ENCODE assay signal across 8 mouse cellular contexts in the genomic region with DNA sequence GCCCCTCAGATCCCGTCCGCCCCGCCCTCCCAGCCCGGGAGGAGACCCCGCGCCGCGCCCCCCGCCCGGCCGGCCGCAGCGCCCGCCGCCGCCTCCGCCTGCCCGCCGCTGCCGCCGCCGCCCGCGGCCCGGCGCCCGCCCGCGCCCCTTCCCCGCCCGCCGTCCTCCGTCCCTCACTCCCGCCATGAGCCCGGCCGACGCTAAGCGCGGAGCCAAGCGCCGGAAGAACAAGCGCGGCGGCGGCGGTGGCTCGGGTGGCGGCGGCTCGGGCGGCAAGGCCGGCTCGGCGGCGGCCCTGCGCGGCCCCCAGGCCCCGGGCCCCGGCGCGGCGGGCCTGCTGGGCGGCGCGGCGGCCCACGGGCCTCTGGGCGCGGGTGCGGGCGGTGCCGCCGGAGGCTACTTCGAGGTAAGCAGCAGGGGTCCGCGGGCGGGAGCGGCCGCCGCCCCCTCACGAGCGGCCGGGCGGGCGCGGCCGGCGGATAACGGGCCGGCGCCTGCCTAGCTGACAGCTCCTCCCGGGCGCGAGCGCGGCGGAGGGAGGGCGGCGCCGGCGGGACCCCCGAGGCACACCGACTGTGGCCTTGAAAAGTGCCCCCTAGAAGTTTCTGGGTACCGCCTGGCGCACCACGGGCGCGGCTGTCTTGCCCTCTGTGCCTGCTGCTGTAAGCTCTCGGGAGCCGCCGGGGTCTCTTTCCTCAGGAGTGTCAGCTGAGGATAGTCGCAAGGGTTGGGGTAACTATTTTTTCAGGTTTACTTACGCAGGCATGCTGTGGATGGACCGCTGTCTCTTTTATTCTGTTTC. TPM values are rescaled to one million over a fixed set of nuclear protein-coding genes. Genes with fewer than 3 reads are reported as not detected.
DNase-seq lines count a peak whose midpoint lies in the region; ATAC-seq and TF ChIP-seq lines count a peak whose summit lies in the region.

No protein-coding gene starts in this region.

- no peak for ATAC-seq in G1E (ENCODE audit: extremely low read depth, insufficient number of reproducible peaks, low FRiP score, poor library complexity, severe bottlenecking)
- ATAC-seq in forebrain, embryonic 14.5 days, result no peak
- peak; percentile 11 for ATAC-seq in lung, postnatal 0 days

- no peaks in the 10 kb centered on the region for H3K27me3 ChIP-seq in G1E (ENCODE audit: insufficient read depth, low read length)
- H3K27me3 ChIP-seq in forebrain, embryonic 14.5 days (replicated peaks; ENCODE audit: control insufficient read depth, insufficient read depth, low read length), result no peaks in the 10 kb centered on the region
- H3K27me3 ChIP-seq in lung, postnatal 0 days (replicated peaks; ENCODE audit: insufficient read depth, low read length), result no peaks in the 10 kb centered on the region

- H3K4me3 ChIP-seq in G1E (ENCODE audit: low read depth, low read length), result peak overlapping the region; percentile 83
- peak overlapping the region; percentile 87 for H3K4me3 ChIP-seq in forebrain, embryonic 14.5 days (ENCODE audit: low read depth, low read length)
- H3K4me3 ChIP-seq in lung, postnatal 0 days (ENCODE audit: low read depth, low read length), result peak overlapping the region; percentile 88

- DNase-seq in G1E (ENCODE audit: low spot score), result peak; percentile 28
- peak; percentile 26 for DNase-seq in c-Kit-negative CD71-positive TER-119-positive erythroid progenitor cells, embryonic 14.5 days (ENCODE audit: low read depth, low spot score)
- peak; percentile 32 for DNase-seq in forebrain, embryonic 14.5 days (ENCODE audit: low spot score)
- DNase-seq in heart, postnatal 25 days (ENCODE audit: low spot score), result peak; percentile 7
- peak; percentile 27 to 31 for DNase-seq in layer of hippocampus, postnatal 25 days (ENCODE audit: extremely low spot score in 1 of 2, low spot score in 1 of 2)
- DNase-seq in lung, postnatal 0 days (ENCODE audit: low spot score), result peak; percentile 40
- peak; percentile 43 for DNase-seq in right cerebral cortex, postnatal 14 days
- DNase-seq in urinary bladder, postnatal 25 days (ENCODE audit: low spot score), result peak; percentile 14

- peaks cover 22% of the 10 kb centered on the region for H3K4me1 ChIP-seq in G1E (ENCODE audit: insufficient read depth, low read depth, low read length)
- peaks cover 16% of the 10 kb centered on the region for H3K4me1 ChIP-seq in forebrain, embryonic 14.5 days (ENCODE audit: control insufficient read depth, insufficient read depth, low read length)
- H3K4me1 ChIP-seq in lung, postnatal 0 days (ENCODE audit: insufficient read depth, low read depth, low read length), result peaks cover 10% of the 10 kb centered on the region; the same call in 1 of the 2 replicates

- H3K27ac ChIP-seq in forebrain, embryonic 14.5 days (ENCODE audit: low read depth, low read length), result peak overlapping the region; percentile 83
- H3K27ac ChIP-seq in lung, postnatal 0 days (ENCODE audit: low read length), result peak overlapping the region; percentile 88

- no peaks in the 10 kb centered on the region for H3K9me3 ChIP-seq in G1E (replicated peaks)
- no peaks in the 10 kb centered on the region for H3K9me3 ChIP-seq in forebrain, embryonic 14.5 days (replicated peaks; ENCODE audit: control insufficient read depth, low read length)
- no peaks in the 10 kb centered on the region for H3K9me3 ChIP-seq in lung, postnatal 0 days (ENCODE audit: low read length)

- intact Hi-C loops in heart, postnatal 25 days (cut with DNase I), result loop anchor here (5.0 kb wide), 2 partner anchors 42 to 287 kb away; no protein-coding TSS in a partner anchor

- under 1% methylated on average over 46 of the region's 114 CpGs for WGBS in forebrain, embryonic 14.5 days
- under 1% methylated on average over 43 of the region's 114 CpGs for WGBS in lung, postnatal 0 days

- peak overlapping the region; percentile 93 for H3K9ac ChIP-seq in forebrain, embryonic 14.5 days (ENCODE audit: low read length)
- H3K9ac ChIP-seq in lung, postnatal 0 days (replicated peaks; ENCODE audit: low read depth), result peak overlapping the region; percentile 96

- no peak for TF ChIP-seq CTCF in G1E (IDR thresholded peaks at IDR 0.05; ENCODE audit: low read depth, low read length)
- TF ChIP-seq CTCF in lung, postnatal 0 days (IDR thresholded peaks at IDR 0.05), result no peak

- peaks cover 18% of the 10 kb centered on the region for H3K36me3 ChIP-seq in G1E (replicated peaks)
- 0 out of 2 replicates have a peak, but pooled peaks cover under 1% of the 10 kb centered on the region for H3K36me3 ChIP-seq in forebrain, embryonic 14.5 days (ENCODE audit: control insufficient read depth, insufficient read depth, low read length)
- no peaks in the 10 kb centered on the region for H3K36me3 ChIP-seq in lung, postnatal 0 days (ENCODE audit: insufficient read depth, low read length)

- peak overlapping the region; percentile 70 for H3K4me2 ChIP-seq in forebrain, embryonic 14.5 days (ENCODE audit: low read length)
- H3K4me2 ChIP-seq in lung, postnatal 0 days (replicated peaks; ENCODE audit: low read depth, low read length), result peak overlapping the region; percentile 73

- TF ChIP-seq EP300 in lung, postnatal 0 days (IDR thresholded peaks at IDR 0.05), result no peak

RNA-seq across cellular contexts. Expression of gene Fam193a, which starts 0.5 kb away (rescaled TPM):
- total RNA-seq in G1E (2014; fragmentation: Nextera tagmentation), result 71.3 and 74.9 TPM in 2 replicates
- total RNA-seq in G1E (2017), result 24.3 TPM in 2 replicates
- polyA plus RNA-seq in G1E (2012), result 14.7 and 17.4 TPM in 2 replicates
- 16.4 and 16.9 TPM in 2 replicates for polyA plus RNA-seq in forebrain, embryonic 14.5 days (2014; fragmentation: Nextera tagmentation; extraction: Ambion mirVana)
- total RNA-seq in heart, postnatal 25 days (2021), result 10 to 100 TPM; 24.3 to 29.7 TPM
- total RNA-seq in layer of hippocampus, postnatal 25 days (2021), result 10 to 100 TPM; 37.0 to 42.2 TPM
- polyA plus RNA-seq in lung, postnatal 0 days (2015; fragmentation: Nextera tagmentation; extraction: Ambion mirVana), result 7.0 and 7.9 TPM in 2 replicates

RNA-seq across cellular contexts. Expression of gene Rnf4, which starts 34.1 kb away (rescaled TPM):
- total RNA-seq in G1E (2014; fragmentation: Nextera tagmentation), result 196 and 202 TPM in 2 replicates
- 161 TPM in 2 replicates for total RNA-seq in G1E (2017)
- polyA plus RNA-seq in G1E (2012), result 32.0 and 41.8 TPM in 2 replicates
- polyA plus RNA-seq in forebrain, embryonic 14.5 days (2014; fragmentation: Nextera tagmentation; extraction: Ambion mirVana), result 162 and 165 TPM in 2 replicates
- total RNA-seq in heart, postnatal 25 days (2021), result 10 to 100 TPM; 27.1 to 29.1 TPM
- 10 to 100 TPM; 74.7 to 80.3 TPM for total RNA-seq in layer of hippocampus, postnatal 25 days (2021)
- polyA plus RNA-seq in lung, postnatal 0 days (2015; fragmentation: Nextera tagmentation; extraction: Ambion mirVana), result 68.5 and 71.5 TPM in 2 replicates
